Mouse (Mus musculus) frontal cortex, postnatal 36 days (tissue): Measurements from ENCODE around the gene Rsc1a1.

Experiments used
- DNase-seq, 2 experiments: peaks; one replicate each; pipeline ENCODE4 v3.0.0; 2022; ENCODE audit warnings: low spot score in 2 of 2

The Rsc1a1 gene

DNA sequence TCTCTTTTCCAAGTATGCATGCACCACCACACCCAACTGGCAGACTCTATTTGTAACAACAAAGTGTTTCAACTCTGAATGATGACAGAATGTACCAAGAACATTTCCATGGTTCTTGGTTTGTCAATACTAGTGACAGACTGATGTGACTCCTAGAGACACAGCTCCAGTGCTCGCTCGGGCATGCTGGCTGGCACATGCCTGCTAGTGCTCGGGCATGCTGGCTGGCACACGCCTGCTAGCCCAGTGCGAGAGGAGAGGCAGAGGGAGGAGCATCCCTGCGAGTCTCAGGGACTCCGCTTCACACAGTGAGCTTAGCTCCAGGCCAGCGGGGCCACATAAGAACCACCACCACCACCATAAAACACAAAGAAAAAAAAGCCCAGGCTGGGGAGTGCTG is 9.3 kb upstream of the Rsc1a1 start:
- no peak for DNase-seq

DNA sequence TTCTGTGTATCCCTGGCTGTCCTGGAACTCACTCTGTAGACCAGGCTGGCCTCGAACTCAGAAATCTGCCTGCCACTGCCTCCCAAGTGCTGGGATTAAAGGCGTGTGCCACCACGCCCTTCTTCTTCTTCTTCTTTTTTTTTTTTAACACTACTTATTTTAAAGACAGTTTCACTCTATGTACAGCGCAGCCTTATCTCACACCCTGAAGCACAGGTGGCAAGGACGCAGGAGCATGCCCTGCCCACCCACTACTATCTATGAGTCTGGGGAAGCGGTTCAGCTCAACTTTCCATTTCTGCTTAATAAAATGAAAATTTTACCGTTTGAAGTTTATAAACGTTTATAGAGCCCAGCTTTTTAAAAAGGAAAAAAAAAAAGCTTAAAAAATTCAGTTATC is 3.1 kb upstream of the Rsc1a1 start:
- DNase-seq = no peak

GRCm38 (mm10) chr4:141686525-141686924 is 1.1 kb upstream of the Rsc1a1 start:
- peak in 1 of 2 experiments; percentile 30 for DNase-seq

- DNase-seq = no peak
Observed at GRCm38 (mm10) chr4:141686093-141686492, 694 bp upstream of the Rsc1a1 start.

- no peak for DNase-seq
Observed at GRCm38 (mm10) chr4:141682706-141683230, 2.6 kb downstream of the Rsc1a1 start.

DNA sequence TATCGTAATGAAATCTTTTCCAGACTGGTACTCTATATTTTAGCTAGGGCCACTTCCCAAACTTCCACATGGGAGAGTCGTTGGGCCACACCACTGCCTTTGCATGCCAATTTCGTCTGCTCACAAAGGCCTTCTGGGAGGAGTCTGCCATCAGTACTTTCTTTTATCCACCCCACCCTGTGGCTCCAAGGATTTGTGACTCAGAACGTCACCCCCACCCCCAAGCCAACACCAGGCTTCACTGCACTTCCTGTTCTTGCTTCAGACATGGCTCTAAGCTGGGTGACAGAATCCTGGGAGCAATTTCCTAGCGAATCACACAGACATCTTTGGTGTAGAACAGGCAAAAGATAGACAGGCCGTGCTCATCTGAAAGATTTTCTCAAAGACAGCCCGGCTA is 3.6 kb downstream of the Rsc1a1 start:
- DNase-seq = no peak

DNA sequence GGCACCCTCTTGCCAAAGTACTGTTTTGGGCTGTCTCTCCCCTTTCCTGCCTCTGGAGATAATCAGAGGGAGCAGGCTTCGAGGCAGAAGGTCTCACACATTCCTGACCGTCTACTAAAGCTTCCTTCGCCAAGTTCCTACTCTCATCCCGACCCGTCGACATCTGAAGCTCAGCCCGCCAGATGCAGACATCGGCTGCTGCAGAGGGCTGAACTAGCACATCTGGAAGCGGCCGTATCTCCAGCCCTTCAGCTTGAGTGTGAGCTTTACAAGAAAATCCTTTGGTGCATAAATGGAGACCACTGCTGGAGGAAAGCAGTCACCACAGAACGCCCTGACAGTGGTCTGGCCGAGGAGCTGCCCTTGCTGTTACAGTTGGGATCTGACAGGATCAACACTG is 4.5 kb downstream of the Rsc1a1 start:
- no peak for DNase-seq

DNA sequence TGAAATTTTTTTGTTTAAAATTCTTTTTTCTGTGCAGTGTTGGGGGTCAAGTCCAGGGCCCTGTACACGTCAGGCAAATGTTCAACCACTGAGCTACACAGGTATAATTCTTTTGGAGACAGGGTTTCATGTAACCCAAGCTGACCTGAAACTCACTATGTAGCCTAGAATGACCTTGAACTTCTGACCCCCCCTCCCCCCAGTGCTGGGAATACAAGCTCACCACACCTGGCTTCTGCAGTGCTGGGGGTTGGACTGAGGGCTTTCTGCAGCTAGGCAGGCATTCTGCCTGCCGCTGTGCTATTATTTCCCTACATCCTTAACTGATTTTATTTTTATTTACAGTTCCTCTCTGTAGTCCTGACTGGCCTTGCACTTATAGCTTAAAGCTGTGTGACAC is 6.4 kb downstream of the Rsc1a1 start:
- no peak for DNase-seq

- no peak for DNase-seq
Observed at GRCm38 (mm10) chr4:141676462-141676979, 8.9 kb downstream of the Rsc1a1 start.

- no peak for DNase-seq
Observed at GRCm38 (mm10) chr4:141672325-141672724, 13.1 kb downstream of the Rsc1a1 start.

GRCm38 (mm10) chr4:141671389-141671788 is 14.0 kb downstream of the Rsc1a1 start:
- DNase-seq = no peak

DNA sequence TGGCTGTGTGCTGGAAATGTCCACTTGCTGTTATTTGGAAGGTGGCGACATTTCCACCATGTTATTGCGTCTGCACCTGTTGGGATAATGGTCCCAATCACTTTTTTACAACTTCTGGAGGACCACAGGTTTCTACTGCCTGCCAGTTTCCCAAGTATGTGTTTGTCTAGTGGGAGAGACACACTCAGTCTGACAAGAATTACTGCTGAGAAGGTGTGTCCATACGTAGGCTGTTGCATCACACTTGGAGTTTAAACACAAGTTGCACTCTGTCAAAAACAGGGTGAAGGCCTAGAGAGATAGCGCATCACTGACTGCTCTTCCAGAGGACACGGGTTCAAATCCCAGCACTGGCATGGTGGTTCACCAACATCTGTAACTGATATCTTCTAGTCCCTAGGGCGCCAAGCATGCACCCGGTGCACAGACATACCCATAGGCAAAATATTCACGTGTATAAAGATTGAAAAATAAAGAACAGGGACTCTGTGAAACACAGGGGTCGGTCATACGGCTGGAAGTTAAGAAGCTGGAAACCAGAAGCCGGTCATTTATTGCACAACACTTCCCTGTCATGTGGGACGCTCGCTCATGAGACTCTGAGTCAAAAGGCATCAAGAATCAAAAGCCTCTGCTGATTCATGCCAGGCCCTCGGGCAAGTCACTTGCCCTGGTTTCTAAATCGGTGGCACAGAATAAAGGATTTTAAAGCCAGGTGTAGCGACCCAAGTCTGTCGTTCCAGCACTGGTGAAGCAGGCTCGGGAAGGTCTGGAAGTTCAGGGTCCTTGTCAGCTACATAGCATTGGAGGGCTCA is 15.3 kb downstream of the Rsc1a1 start:
- DNase-seq = no peak

GRCm38 (mm10) chr4:141664799-141665198 is 20.6 kb downstream of the Rsc1a1 start, which contains the start of gene Plekhm2:
TSS of gene Plekhm2 (minus strand) at chr4:141664899.
- no peak for DNase-seq

DNA sequence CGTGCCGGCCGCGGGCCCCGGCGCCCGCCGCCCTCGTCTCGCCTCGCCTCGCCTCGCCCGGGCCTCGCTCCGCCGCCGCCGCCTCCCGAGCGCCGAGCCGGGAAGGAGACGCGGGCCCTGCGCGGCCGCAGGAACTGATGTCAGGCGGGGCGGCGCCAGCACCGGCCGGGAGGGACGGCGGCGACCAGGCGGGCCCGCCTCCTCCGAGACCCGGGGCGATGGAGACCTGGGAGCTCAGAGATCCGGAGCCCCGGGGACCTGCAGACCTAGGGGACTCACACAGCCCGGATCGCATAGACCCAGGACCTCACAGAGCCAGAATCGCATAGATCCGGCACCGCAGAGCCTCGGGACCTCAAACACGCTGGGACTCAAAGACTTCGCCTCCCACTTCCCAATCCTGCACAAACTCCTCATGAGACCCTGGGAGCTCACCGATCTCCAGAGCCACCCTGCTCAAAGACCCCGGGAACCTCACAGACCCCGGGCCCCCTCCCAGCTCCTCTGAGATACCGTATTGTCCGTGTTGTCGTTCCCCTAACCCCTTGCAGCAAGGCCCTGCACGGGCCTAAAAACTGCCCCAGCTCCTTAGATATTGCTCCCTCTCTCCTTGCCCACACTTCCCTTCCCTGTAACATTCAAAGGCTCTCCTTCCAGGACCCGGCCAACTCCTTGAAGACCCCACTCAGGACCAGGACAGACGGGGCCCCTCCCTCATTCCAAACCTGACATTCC is 21.2 kb downstream of the Rsc1a1 start:
- DNase-seq = peak; percentile 68 to 71

GRCm38 (mm10) chr4:141663122-141663931 is 22.1 kb downstream of the Rsc1a1 start:
- DNase-seq = peak in 1 of 2 experiments; percentile 26

- no peak for DNase-seq
Observed at GRCm38 (mm10) chr4:141660884-141661283, 24.5 kb downstream of the Rsc1a1 start.

DNA sequence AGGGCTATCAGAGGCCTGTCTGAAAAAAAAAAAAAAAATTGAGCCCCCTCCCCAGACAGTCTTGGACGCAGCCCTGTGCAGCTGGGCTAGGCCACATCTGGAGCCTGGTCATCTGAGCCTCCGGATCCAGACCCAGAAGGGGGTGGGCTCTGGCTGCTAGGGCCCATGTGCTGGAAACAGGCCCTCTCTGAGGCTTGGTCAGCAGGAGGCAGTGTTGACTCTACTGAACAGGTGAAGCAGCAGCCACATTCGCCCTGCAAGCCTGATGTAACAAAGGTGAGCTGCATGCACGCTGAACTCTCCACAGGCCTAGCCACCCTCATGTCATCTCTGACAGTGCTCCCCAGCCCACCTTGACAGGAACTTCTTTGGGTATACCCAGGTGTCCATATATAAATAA is 25.7 kb downstream of the Rsc1a1 start:
- DNase-seq = no peak

DNA sequence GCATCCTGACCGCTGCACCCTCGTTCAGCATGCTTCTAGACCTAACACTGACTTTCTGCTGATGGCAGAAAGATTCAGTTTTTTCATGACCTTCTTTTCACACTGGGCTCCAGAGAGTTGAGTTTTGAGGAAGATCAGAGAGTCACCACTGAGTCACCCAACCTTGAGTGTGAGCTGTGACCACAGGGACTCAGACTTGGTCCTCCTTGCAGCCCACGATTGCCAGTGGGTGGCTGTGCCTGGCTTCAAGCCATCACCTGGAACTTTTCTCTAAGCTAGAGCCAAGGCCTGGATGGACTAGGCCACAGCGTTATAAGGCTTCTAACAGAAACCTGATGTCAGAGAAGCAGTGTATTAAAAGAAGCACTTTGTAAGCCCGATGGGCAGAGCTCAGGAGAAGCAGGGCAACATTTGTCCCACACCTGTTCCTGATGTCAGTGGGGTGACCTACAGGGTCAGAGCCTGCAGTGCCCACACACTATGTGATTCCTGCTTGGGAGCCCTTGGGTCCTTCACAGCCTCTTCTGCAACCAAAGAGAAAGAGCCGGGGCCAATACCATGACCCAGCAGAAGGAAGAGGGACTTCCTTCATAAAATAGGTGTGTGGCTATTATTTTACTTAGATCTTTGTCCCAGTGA is 26.4 kb downstream of the Rsc1a1 start:
- no peak for DNase-seq

- no peak for DNase-seq
Observed at GRCm38 (mm10) chr4:141656932-141657331, 28.5 kb downstream of the Rsc1a1 start.

DNA sequence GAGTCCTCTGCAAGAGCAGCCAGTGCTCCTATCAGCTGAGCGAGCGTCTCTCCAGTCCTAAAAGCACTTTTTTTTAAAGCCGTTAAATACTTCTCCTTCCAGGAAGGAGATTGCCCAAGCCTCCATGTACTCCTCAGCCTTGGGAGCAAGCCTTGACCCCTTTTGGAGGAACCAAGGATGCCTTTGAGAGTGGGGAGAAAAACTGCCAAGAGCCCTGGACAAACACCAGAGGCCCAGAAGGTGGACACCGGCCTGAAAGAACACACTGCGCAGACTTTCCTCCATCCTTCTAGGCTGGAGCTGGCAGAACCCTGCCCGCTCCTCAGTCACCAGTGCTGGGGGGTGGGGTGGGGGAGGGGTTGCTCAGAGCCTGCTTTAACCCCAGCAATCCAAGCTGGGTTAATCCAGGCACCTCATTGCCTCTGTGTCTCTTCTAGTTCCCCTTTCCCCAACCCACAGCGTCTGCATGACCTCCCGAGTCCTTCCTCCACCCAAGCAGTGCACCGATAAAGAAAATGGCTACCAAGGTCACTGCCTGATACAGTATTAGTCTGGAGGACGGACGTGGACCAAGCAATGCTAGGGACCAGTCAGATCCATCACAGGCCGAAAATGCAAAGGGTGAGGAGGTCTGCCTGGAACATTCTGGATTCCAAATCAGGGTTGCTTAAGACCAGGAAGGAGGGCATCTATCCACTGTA is 29.3 kb downstream of the Rsc1a1 start:
- peak in 1 of 2 experiments; percentile 31 for DNase-seq

- DNase-seq = no peak
Observed at GRCm38 (mm10) chr4:141654509-141654908, 30.9 kb downstream of the Rsc1a1 start.
